In genomic region chr1:160417196-160417854, GRCm38 (mm10) we compare ENCODE assay signal across 27 mouse cellular contexts.
DNase-seq lines count a peak whose midpoint lies in the region; ATAC-seq lines count a peak whose summit lies in the region.
"Had no signal": no experiment of that assay in that cellular context is flagged by ENCODE, and none has a peak within 500 bp of the region (broad histone marks: within the 10 kb centered on the region; RNA-seq: fewer than 3 reads in every experiment).

No protein-coding gene starts in this region.

- H3K4me1 ChIP-seq in liver, embryonic 13.5 days (replicated peaks): peaks cover 11% of the 10 kb centered on the region
- H3K4me1 ChIP-seq: forebrain, embryonic 13.5 days; heart, embryonic 15.5 days; intestine, embryonic 15.5 days had no signal

- peak; percentile 57; the same call in 1 of the 2 replicates for ATAC-seq in liver, embryonic 13.5 days (ENCODE audit: low read depth)
- ATAC-seq: CD4-positive, CD25-positive, alpha-beta regulatory T cell, adult 4 months; forebrain, embryonic 13.5 days; forebrain, embryonic 16.5 days; intestine, embryonic 15.5 days; Patski had no signal

- H3K27me3 ChIP-seq in liver, embryonic 13.5 days: no peaks in the 10 kb centered on the region
- H3K27me3 ChIP-seq: embryonic facial prominence, embryonic 13.5 days; forebrain, embryonic 13.5 days; heart, embryonic 12.5 days; heart, embryonic 15.5 days; intestine, embryonic 15.5 days; Patski had no signal

- DNase-seq in heart, adult 11 months: peak; percentile 21
- DNase-seq in heart, postnatal 14 days: no peak
- no peak for DNase-seq in liver, embryonic 13.5 days
- no peak for DNase-seq in liver
- DNase-seq in c-Kit-positive CD71-positive TER-119-positive erythroid progenitor cells, embryonic 14.5 days (ENCODE audit: low spot score): peak; percentile 31
- no peak for DNase-seq in left cerebral cortex, adult 9 months (ENCODE audit: low spot score in 2 of 2)
- DNase-seq: adrenal gland, postnatal 10 days; adrenal gland, postnatal 36 days; cerebellum, adult 11 months; cerebellum, adult 2 months; cerebellum, adult 9-11 months; cerebellum, postnatal 25 days; gastrocnemius, postnatal 10 days; heart, adult 18-20 months; heart, postnatal 10 days; heart, postnatal 4 days; kidney, adult 18-20 months had no signal

- no peak overlapping the region for H3K4me2 ChIP-seq in liver, embryonic 13.5 days
- H3K4me2 ChIP-seq: embryonic facial prominence, embryonic 13.5 days; forebrain, embryonic 13.5 days; heart, embryonic 12.5 days; heart, embryonic 15.5 days; hindbrain, embryonic 14.5 days; intestine, embryonic 15.5 days had no signal

- no peaks in the 10 kb centered on the region for H3K9me3 ChIP-seq in liver, embryonic 13.5 days (replicated peaks)
- H3K9me3 ChIP-seq: embryonic facial prominence, embryonic 13.5 days; forebrain, embryonic 10.5 days; forebrain, embryonic 13.5 days; heart, embryonic 12.5 days; heart, embryonic 15.5 days; intestine, embryonic 15.5 days had no signal

- intact Hi-C loops in heart, postnatal 14 days (cut with DNase I): no loop called here

- no peak overlapping the region for H3K9ac ChIP-seq in liver, embryonic 13.5 days
- H3K9ac ChIP-seq: embryonic facial prominence, embryonic 13.5 days; forebrain, embryonic 13.5 days; heart, embryonic 12.5 days; heart, embryonic 15.5 days; hindbrain, embryonic 14.5 days; intestine, embryonic 15.5 days had no signal

- H3K4me3 ChIP-seq in liver, embryonic 13.5 days (replicated peaks): no peak overlapping the region
- H3K4me3 ChIP-seq: embryonic facial prominence, embryonic 13.5 days; forebrain, embryonic 10.5 days; forebrain, embryonic 13.5 days; heart, embryonic 12.5 days; heart, embryonic 15.5 days; intestine, embryonic 15.5 days had no signal

- H3K36me3 ChIP-seq in liver, embryonic 13.5 days: no peaks in the 10 kb centered on the region
- H3K36me3 ChIP-seq: embryonic facial prominence, embryonic 13.5 days; forebrain, embryonic 10.5 days; heart, embryonic 12.5 days; heart, embryonic 15.5 days; intestine, embryonic 15.5 days had no signal

- H3K27ac ChIP-seq in liver, embryonic 13.5 days: no peak overlapping the region
- H3K27ac ChIP-seq: embryonic facial prominence, embryonic 13.5 days; forebrain, embryonic 10.5 days; forebrain, embryonic 13.5 days; heart, embryonic 15.5 days; hindbrain, embryonic 14.5 days; intestine, embryonic 15.5 days had no signal

- WGBS in liver, embryonic 13.5 days (ENCODE audit: insufficient replicate concordance): 65% methylated on average over 5 of the region's 5 CpGs

Comparison
In these comparisons a context has a peak if more than half of its experiments do, and no peak if none do; other contexts are left out.
1. DNase-seq: peak in heart, adult 11 months (single experiment) and c-Kit-positive CD71-positive TER-119-positive erythroid progenitor cells, embryonic 14.5 days (single experiment); none in heart, postnatal 14 days (0 of 2), liver, embryonic 13.5 days (single experiment), liver (single experiment) and left cerebral cortex, adult 9 months (0 of 2).